Mouse (Mus musculus): ENCODE measurements around the gene Arhgap22. TPM values are rescaled to one million over a fixed set of nuclear protein-coding genes. Genes with fewer than 3 reads are reported as not detected.

The Arhgap22 gene
- total RNA-seq, 4 experiments from 2014 or later = 4.8 to 18.8 (median 14.4) TPM

DNA sequence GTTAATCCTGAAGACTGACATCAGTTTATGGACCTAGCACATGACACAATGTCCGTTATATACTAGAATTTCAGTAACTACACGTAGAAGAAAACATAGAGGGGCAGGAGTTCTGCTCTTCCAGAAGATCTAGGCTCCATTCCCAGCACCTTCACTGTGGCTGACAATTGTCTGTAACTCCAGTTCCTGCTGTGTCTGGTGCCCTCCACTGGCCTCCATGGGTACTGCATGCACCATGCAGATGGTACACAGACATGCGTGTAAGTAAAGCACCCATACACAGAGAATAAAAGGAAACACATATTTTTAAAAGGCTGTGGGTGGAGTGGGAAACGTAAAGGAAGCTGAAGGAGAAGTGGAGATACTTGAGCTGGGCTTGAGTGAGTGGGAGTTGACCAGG lies 120.0 kb downstream of the Arhgap22 start:
- no peak for DNase-seq

DNA sequence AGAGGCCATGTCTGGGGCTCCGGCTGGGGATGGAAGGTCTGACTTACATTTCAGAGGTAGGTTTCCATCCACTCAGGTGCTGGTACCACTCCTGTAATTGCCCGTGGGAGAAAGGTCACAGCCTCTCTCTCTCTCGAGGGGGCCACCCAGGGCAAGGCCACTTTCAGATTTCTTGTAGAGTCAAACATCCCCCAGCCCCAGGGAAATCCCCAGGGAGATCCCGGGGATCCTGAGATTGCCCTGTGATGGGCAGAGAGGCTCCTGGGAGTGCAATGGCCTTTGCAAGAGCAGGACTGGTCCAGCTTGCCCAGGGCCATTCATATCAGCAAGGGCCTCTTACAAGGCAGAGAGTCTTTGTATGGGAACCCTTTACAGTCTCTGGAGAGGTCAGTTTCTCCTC lies 120.6 kb downstream of the Arhgap22 start:
- no peak for DNase-seq

DNA sequence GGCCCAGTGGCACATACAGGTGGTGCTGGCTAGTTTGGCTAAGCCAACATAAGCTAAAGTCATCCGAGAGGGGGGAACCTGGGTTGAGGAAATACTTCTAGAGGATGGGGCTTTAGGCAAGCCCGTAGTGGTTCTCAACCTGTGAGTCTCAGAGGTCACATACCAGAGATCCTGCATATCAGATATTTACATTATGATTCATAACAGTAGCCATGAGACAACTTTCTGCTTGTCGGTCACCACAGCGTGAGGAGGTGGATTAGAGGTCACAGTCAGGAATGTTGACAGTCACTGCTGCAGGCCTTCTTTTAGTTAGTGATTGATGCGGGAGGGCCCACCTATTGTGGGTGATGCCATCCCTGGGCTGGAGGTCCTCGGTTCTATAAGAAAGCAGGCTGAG lies 121.9 kb downstream of the Arhgap22 start:
- no peak for DNase-seq

DNA sequence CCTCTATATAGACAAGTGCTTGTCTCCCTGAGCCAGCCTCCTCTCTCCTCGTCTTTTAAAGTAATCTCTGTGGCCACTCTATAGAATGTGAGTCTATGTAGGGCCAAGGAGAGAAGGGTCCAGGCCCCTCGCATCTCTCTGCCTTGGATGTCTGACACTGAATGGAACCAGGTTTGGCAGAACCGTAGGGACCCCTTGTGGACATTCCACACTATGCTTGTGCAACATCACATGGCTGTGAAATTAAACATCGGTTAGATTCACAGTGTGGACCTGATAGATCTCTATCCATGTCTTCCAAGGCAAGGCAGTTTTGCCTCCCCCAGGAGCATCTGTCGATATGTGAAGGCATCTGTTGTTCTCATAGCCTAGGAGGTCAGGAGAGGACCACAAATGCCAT lies 124.9 kb downstream of the Arhgap22 start:
- DNase-seq = no peak

DNA sequence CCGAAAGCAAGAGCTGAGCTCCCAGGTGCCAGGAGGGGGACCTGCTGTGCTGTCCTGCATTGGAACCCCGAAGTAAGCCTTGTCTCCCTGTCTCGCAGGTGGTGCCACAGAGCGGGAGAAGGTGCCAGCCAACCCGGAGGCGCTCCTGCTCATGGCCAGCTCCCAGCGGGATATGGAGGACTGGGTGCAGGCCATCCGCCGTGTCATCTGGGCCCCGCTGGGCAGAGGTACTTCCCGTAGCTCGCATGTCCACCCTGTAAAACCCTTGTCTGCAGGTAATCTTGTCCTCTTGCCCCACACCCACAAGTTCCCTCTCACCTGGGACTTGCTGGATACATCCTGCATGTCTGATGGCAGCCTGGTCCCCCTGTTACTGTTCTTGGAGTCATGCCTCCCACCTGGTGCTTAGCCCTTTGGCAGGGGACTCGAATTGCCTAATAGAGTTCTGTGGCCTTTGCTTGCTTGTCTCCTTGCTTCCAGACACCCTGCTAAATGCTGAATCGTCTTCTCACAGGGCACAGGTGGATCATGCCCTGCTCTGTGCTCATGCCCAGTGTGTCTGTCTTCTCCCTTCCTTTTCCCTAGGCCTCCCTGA lies 129.4 kb downstream of the Arhgap22 start:
- no peak for DNase-seq

GRCm38 (mm10) chr14:33346546-33346945 lies 132.7 kb downstream of the Arhgap22 start:
- DNase-seq = no peak

- no peak for DNase-seq
These were observed 133.9 kb downstream of the Arhgap22 start for GRCm38 (mm10) chr14:33347738-33348137.

- DNase-seq = no peak
These were observed 134.3 kb downstream of the Arhgap22 start for GRCm38 (mm10) chr14:33348146-33348545.

- no peak for DNase-seq
These were observed 137.2 kb downstream of the Arhgap22 start for GRCm38 (mm10) chr14:33351019-33351418.

GRCm38 (mm10) chr14:33351984-33352722 lies 138.3 kb downstream of the Arhgap22 start:
- DNase-seq = no peak

DNA sequence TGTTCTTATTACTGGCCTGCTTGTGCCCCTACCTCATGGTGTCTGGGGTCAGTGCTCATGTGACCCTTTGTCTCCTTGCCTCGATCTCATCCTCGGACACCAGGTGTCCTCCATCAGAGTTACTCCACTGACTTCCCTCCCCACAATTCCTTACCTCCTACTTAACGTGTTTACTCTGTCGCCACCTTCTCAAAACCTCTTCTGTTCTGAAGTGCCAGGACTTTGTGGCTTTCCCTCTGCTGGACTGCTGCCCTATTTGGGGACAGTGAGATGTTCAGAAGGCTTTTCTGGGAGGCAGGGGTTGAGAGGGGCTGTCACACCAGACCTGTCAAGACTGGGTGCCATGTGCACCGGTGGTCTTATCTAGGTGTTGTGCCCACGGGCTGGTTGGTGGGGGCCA lies 139.1 kb downstream of the Arhgap22 start:
- DNase-seq = no peak

GRCm38 (mm10) chr14:33355276-33355675 lies 141.4 kb downstream of the Arhgap22 start:
- peak; percentile 42 for DNase-seq

DNA sequence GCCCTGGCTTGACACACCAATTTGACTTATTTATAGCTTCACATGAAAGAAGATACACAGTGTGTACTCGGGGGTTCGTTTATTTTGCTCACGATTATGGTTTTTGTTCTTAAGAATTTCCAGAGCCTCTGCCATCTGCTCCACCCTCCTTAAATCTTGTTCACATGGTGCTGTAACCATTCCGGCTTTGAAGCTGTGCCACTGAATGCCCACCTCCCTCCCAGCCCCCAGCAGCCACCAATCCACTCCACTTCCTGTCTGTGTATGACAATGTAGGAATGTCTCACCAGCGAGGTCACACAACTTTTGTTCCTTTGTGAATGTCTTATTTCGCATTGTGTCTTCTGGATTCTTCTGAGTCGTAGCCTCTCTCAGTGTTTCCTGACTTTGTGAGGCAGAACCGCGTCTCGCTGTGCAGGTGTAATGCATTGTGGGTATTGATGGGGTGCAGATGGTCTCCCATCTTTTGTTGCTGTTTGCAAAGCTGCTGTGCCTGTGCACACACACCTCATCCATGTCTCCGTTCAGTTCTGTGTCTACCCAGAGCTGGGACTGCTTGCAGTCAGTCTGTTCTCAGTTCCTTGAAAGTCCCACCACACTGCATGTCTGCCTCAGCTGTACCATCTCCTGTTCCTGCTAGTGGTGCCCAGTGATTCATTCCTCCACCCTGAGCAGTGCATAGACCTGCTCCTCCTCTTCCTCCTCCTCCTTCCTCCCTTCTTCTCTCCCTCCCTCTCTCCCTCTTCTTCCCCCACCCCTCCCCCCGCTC lies 144.0 kb downstream of the Arhgap22 start:
- DNase-seq = no peak

DNA sequence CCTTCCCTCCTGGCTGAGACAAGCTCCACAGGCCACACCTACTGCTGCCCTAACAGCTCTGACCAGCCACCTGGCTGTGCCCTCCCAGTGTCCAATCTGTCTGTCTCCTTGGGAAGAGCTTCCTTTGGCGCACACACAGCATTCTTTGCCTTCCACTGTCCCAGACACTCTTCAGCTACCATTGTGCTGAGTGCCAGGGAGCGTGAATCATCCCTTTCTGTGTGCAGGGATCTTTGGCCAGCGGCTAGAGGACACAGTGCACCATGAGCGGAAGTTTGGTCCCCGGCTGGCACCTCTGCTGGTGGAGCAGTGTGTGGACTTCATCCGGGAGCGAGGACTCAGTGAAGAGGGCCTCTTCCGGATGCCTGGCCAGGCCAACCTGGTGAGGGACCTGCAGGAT lies 145.1 kb downstream of the Arhgap22 start:
- DNase-seq = peak; percentile 34

GRCm38 (mm10) chr14:33361546-33361945 lies 147.7 kb downstream of the Arhgap22 start:
- no peak for DNase-seq

- DNase-seq = no peak
These were observed 148.3 kb downstream of the Arhgap22 start for GRCm38 (mm10) chr14:33362122-33362521.

DNA sequence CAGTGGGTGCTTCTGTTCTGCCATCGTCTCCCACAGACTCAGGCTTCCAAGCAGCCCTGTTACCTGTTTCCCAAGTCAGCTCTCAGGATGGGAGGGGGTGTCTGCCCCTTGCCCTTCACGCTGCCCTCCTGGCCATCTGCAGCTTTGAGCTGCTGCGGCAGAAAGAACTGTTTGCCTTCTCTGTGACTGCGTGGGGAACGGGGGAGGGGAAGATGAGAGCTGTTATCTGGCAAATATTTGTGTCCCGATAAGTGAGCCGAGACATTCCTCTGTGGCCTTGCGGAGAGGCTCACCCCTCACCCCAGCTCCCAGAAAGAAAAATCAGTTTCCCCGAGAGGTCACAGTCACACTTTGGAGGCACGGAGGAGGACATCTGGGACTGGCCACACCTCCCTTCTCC lies 149.0 kb downstream of the Arhgap22 start:
- no peak for DNase-seq

- no peak for DNase-seq
These were observed 149.8 kb downstream of the Arhgap22 start for GRCm38 (mm10) chr14:33363611-33364010.

- DNase-seq = no peak
These were observed 150.2 kb downstream of the Arhgap22 start for GRCm38 (mm10) chr14:33364061-33364460.

DNA sequence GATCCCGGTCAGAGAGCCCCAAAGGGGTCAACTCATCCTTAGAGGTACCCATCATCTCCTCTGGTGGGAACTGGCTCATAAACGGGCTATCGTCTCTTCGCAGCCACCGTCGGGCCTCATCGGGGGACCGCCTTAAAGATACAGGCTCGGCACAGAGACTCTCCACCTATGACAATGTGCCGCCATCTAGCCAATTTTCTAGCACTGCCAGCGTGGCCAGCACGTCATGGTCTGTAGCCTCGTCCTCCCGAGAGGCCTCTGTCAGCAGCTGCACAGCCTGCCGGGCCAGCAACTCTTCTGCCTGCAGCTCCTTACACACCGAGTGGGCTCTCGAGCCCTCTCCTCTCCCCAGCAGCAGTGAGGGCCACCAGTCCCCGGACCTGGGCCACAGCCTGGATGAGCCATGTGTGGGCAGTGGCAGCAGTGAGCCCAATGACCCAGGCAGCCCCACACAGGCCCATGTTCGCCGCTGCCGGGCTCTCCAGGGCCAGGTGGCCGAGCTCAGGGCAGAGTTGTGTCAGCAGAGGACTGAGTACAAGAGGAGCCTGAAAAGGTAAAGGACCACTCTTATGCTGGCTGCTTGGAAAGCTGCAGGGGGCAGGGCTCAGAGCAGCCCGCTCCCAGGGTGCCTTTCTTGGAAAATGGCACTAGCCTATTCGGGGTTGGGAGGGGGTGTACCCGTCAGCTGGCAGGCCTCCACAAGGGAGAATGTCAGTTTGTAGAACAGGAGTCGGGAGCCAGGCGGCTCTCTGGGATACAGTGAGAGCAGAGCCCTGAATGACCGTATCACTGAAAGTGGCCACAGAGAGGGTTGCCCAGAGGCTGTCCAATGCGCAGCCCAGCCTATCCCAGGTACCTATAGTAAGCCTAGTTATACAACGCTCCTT lies 153.3 kb downstream of the Arhgap22 start:
- DNase-seq = no peak

DNA sequence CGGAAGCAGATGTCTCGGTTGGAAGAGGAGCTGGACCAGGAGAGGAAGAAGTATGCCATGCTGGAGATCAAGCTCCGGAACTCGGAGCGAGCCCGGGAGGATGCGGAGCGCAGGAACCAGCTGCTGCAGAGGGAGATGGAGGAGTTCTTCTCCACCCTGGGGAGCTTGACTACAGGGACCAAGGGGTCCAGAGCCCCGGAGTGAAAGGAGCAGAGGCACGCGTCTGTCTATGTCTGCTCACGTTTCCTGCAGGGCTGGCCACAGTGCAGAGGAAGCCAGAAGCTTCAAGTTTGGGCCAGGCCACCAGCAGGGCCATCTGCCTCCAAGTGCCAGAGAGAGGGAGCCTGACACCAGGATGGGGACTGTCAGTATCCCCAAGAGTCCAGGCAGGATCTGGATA lies 155.5 kb downstream of the Arhgap22 start:
- DNase-seq = no peak

DNA sequence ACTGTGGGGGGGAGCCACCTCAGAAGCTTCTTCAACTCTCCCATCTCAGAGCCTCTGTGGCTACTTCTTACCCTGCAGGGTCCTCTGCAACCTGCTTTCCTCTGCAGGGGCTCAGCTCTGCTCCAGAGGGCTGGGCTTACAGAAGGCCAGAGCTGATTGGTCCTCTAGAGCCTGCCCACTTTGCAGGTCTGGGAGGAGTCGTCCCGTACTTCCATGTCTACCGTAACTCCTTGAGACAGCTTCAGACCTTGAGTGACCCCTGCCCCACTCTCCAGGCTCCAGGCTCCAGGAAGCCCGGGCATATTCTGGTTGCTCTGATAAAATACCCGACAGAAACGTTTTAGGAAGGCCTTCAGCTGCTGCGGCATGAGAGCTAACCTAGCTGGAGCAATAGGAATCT lies 156.2 kb downstream of the Arhgap22 start:
- no peak for DNase-seq

DNA sequence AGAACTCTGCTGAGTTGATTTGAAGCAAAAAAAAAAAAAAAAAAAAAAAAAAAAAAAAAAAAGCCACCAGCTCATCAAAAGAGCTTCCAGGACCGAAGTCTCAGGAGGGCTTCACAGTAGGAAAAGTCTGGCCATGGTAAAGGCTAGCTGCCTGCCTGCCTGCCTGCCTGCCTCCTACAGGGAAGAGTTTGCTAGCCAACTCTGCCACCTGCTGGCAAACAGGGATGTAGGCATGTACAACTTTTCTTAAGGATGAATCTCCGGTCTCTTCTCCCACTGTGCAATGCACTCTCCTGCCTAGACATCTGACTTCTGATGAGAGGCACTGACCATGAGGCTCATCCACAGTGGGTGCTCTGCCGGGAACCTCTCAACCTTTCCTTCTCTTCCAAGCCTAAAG lies 157.4 kb downstream of the Arhgap22 start:
- peak; percentile 42 for DNase-seq
